ENCODE assay signal across 13 mouse cellular contexts in the genomic region with DNA sequence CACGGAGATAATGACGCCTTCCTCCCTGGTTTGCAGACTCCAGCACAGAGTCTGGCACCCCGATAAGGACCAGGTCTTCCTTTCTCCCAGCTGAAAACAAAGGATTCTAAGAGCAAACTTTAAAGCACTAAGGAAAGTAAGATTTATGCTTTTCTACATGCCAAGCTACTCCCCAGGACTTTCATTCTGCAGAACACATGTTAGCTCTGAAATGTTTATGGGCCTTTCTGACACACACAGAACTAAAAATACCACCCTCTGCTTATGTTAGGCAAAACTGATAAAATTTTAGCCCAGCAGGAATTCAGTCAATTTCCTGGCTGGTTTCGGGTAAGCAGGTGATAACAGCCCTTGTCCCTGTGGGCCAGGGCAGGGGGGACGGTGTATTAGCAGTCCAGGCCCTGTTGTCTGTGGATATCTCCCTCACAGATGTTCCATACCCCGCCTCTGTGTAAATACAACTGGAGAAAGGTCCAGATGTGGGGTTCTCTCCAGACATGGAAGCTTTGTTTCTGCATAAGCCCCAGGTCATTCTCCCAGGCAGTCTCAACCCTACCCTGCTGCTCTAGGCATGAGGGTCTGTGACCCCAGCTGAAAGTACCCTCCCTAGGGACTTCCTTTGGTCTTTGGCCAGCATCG.
DNase-seq lines count a peak whose midpoint lies in the region; ATAC-seq and TF ChIP-seq lines count a peak whose summit lies in the region.
"Had no signal": no experiment of that assay in that cellular context is flagged by ENCODE, and none has a peak within 500 bp of the region (broad histone marks: within the 10 kb centered on the region; RNA-seq: fewer than 3 reads in every experiment).

No protein-coding gene starts in this region.

- no peak for TF ChIP-seq POLR2A in embryonic fibroblast, embryonic 13.5 days (IDR thresholded peaks at IDR 0.05; ENCODE audit: low read depth, low read length)

- H3K9me3 ChIP-seq in kidney, embryonic 15.5 days (replicated peaks): no peaks in the 10 kb centered on the region
- H3K9me3 ChIP-seq: liver, embryonic 15.5 days had no signal

- no peak for TF ChIP-seq CTCF in embryonic fibroblast, embryonic 13.5 days (IDR thresholded peaks at IDR 0.05; ENCODE audit: borderline replicate concordance, insufficient read depth, low read length)

- H3K27me3 ChIP-seq in kidney, embryonic 15.5 days: peaks cover 5% of the 10 kb centered on the region; the same call in 1 of the 2 replicates
- H3K27me3 ChIP-seq: liver, embryonic 15.5 days had no signal

- H3K36me3 ChIP-seq in kidney, embryonic 15.5 days: no peaks in the 10 kb centered on the region
- H3K36me3 ChIP-seq: liver, embryonic 15.5 days had no signal

- 47% methylated on average over 7 of the region's 7 CpGs for WGBS in kidney, embryonic 15.5 days

- no peak overlapping the region for H3K9ac ChIP-seq in kidney, embryonic 15.5 days
- H3K9ac ChIP-seq: liver, embryonic 15.5 days had no signal

- peak overlapping the region; percentile 77 for H3K27ac ChIP-seq in kidney, embryonic 15.5 days
- peak overlapping the region; percentile 12; the same call in 1 of the 2 replicates for H3K27ac ChIP-seq in embryonic fibroblast, embryonic 13.5 days (ENCODE audit: insufficient read depth, low read length)
- H3K27ac ChIP-seq: liver, embryonic 15.5 days had no signal

- peaks cover 27% of the 10 kb centered on the region for H3K4me1 ChIP-seq in kidney, embryonic 15.5 days
- peaks cover 5% of the 10 kb centered on the region for H3K4me1 ChIP-seq in embryonic fibroblast, embryonic 13.5 days (ENCODE audit: control insufficient read depth, insufficient read depth, low read length)
- H3K4me1 ChIP-seq: liver, embryonic 15.5 days had no signal

- H3K4me3 ChIP-seq in kidney, embryonic 15.5 days (replicated peaks): no peak overlapping the region
- no peak overlapping the region for H3K4me3 ChIP-seq in embryonic fibroblast, embryonic 13.5 days (ENCODE audit: insufficient read depth, low read length)
- H3K4me3 ChIP-seq: liver, embryonic 15.5 days had no signal

- H3K4me2 ChIP-seq in kidney, embryonic 15.5 days: no peak overlapping the region
- H3K4me2 ChIP-seq: liver, embryonic 15.5 days had no signal

- peak; percentile 25; the same call in 1 of the 2 replicates for ATAC-seq in frontal cortex, adult (ENCODE audit: low TSS enrichment)
- ATAC-seq in kidney, embryonic 15.5 days (replicated peaks; ENCODE audit: low FRiP score): 0 out of 2 replicates have a peak, but pooled peaks have one; percentile 23
- ATAC-seq: inflammation-experienced regulatory T-cells, adult 6 months had no signal

- no peak for DNase-seq in frontal cortex, postnatal 10 days (ENCODE audit: low spot score in 2 of 2)
- DNase-seq in kidney, adult 9 months: no peak
- peak; percentile 58 for DNase-seq in mesoderm, embryonic 11.5 days (ENCODE audit: low read depth, low spot score)
- no peak for DNase-seq in urinary bladder, adult 18-20 months (ENCODE audit: low spot score in 2 of 2)
- DNase-seq in layer of hippocampus, adult 9-10 months (ENCODE audit: low spot score): no peak
- DNase-seq: adrenal gland, postnatal 36 days; cerebellum, adult 18-20 months; gastrocnemius, postnatal 36 days had no signal
